In genomic region chr12:27251521-27251920, GRCm38 (mm10) we compare ENCODE assay signal across 27 mouse cellular contexts.
"Had no signal": no experiment of that assay in that cellular context is flagged by ENCODE, and none has a peak within 500 bp of the region (broad histone marks: within the 10 kb centered on the region; RNA-seq: fewer than 3 reads in every experiment).

No protein-coding gene starts in this region.

- H3K4me3 ChIP-seq: gastrocnemius, adult 2 months; heart, adult 2 months; heart, embryonic 13.5 days; heart, embryonic 15.5 days; hindbrain, embryonic 10.5 days; hindbrain, embryonic 13.5 days; hindbrain, embryonic 15.5 days; intestine, embryonic 15.5 days; layer of hippocampus, adult 2 months; left cerebral cortex, adult 2 months; limb, embryonic 10.5 days; limb, embryonic 12.5 days; liver, embryonic 13.5 days had no signal

- H3K27ac ChIP-seq: gastrocnemius, adult 2 months; heart, adult 2 months; heart, embryonic 13.5 days; heart, embryonic 15.5 days; hindbrain, embryonic 10.5 days; hindbrain, embryonic 13.5 days; hindbrain, embryonic 15.5 days; intestine, embryonic 15.5 days; layer of hippocampus, adult 2 months; left cerebral cortex, adult 2 months; limb, embryonic 10.5 days; limb, embryonic 12.5 days; liver, embryonic 13.5 days had no signal

- ATAC-seq: inflammation-experienced regulatory T-cells, adult 6 months; intestine, embryonic 15.5 days; intestine, postnatal 0 days had no signal

- H3K9ac ChIP-seq: heart, embryonic 13.5 days; heart, embryonic 15.5 days; hindbrain, embryonic 13.5 days; hindbrain, embryonic 15.5 days; intestine, embryonic 15.5 days; limb, embryonic 12.5 days; liver, embryonic 13.5 days had no signal

- H3K36me3 ChIP-seq: heart, embryonic 13.5 days; heart, embryonic 15.5 days; hindbrain, embryonic 10.5 days; hindbrain, embryonic 13.5 days; hindbrain, embryonic 15.5 days; intestine, embryonic 15.5 days; limb, embryonic 10.5 days; limb, embryonic 12.5 days; liver, embryonic 13.5 days had no signal

- DNase-seq: gastrocnemius, adult 2 months; gastrocnemius, postnatal 10 days; gastrocnemius, postnatal 25 days; heart, postnatal 14 days; heart, postnatal 4 days; kidney, adult 18-20 months; kidney, adult 8-10 months; kidney, postnatal 10 days; kidney, postnatal 25 days; kidney, postnatal 4 days; liver; liver, embryonic 13.5 days had no signal

- H3K4me2 ChIP-seq: heart, embryonic 11.5 days; heart, embryonic 13.5 days; heart, embryonic 15.5 days; hindbrain, embryonic 13.5 days; hindbrain, embryonic 15.5 days; intestine, embryonic 15.5 days; limb, embryonic 12.5 days; liver, embryonic 11.5 days; liver, embryonic 13.5 days had no signal

- H3K27me3 ChIP-seq: heart, embryonic 13.5 days; heart, embryonic 15.5 days; hindbrain, embryonic 13.5 days; hindbrain, embryonic 15.5 days; intestine, embryonic 15.5 days; limb, embryonic 12.5 days; liver, embryonic 13.5 days had no signal

- H3K4me1 ChIP-seq: intestine, embryonic 15.5 days; liver, embryonic 13.5 days had no signal

- H3K9me3 ChIP-seq: heart, embryonic 13.5 days; heart, embryonic 15.5 days; hindbrain, embryonic 10.5 days; hindbrain, embryonic 13.5 days; hindbrain, embryonic 15.5 days; intestine, embryonic 15.5 days; limb, embryonic 10.5 days; limb, embryonic 12.5 days; liver, embryonic 13.5 days had no signal
